Mouse (Mus musculus) hindbrain, embryonic 16.5 days (tissue): ENCODE results near the gene Spg21. TPM values are rescaled to one million over a fixed set of nuclear protein-coding genes. Genes with fewer than 3 reads are reported as not detected.

Experiments used
- polyA plus RNA-seq: library from polyadenylated mRNA; unstranded; fragments of >200 nt; fragmentation: Nextera tagmentation; extraction: Ambion mirVana; gene quantifications from 2 replicates; pipeline ENCODE4 v1.2.1, GENCODE M21; 2015

Gene Spg21
- polyA plus RNA-seq, 1 experiment from 2014 or later = 107 TPM

Other genes starting within 250 kb of the Spg21 start
- gene Cilp, start 195.8 kb upstream of the Spg21 start, polyA plus RNA-seq = 0.38 and 0.91 TPM in 2 replicates
- 37.2 and 41.6 TPM in 2 replicates for gene Clpx, start 166.7 kb upstream of the Spg21 start, polyA plus RNA-seq
- gene Pdcd7, start 114.8 kb upstream of the Spg21 start, polyA plus RNA-seq = 4.0 and 6.7 TPM in 2 replicates
- gene Ubap1l, start 99.9 kb upstream of the Spg21 start, polyA plus RNA-seq = 2.5 and 3.0 TPM in 2 replicates
- gene Kbtbd13, start 69.3 kb upstream of the Spg21 start, polyA plus RNA-seq = 0.55 and 0.78 TPM in 2 replicates
- 7.7 and 8.1 TPM in 2 replicates for gene Rasl12, start 62.4 kb upstream of the Spg21 start, polyA plus RNA-seq
- gene Slc51b, start 38.0 kb upstream of the Spg21 start, polyA plus RNA-seq = not detected in 2 replicates
- 22.8 and 24.0 TPM in 2 replicates for gene Mtfmt, start 25.2 kb upstream of the Spg21 start, polyA plus RNA-seq
- gene Ankdd1a, start 59.2 kb downstream of the Spg21 start, polyA plus RNA-seq = 1.1 and 1.2 TPM in 2 replicates
- gene Plekho2, start 119.1 kb downstream of the Spg21 start, polyA plus RNA-seq = 7.1 and 8.0 TPM in 2 replicates
- gene Pif1, start 126.2 kb downstream of the Spg21 start, polyA plus RNA-seq = 3.2 and 4.3 TPM in 2 replicates
- 4.6 and 4.7 TPM in 2 replicates for gene Rbpms2, start 168.7 kb downstream of the Spg21 start, polyA plus RNA-seq
- gene Oaz2, start 207.1 kb downstream of the Spg21 start, polyA plus RNA-seq = 419 and 449 TPM in 2 replicates